Mouse (Mus musculus) midbrain, embryonic 14.5 days (tissue): Measurements from ENCODE around the gene Asb5. TPM values are rescaled to one million over a fixed set of nuclear protein-coding genes. Genes with fewer than 3 reads are reported as not detected.
A peak's percentile ranks its signal among the peaks of the same experiment; 100 is the strongest.
"Not testable (repeated sequence)": the region's sequence is repeated elsewhere in the genome, so short reads cannot be mapped to it uniquely, and the experiment has no call there.

Experiments used
- ATAC-seq: fragments of 200-750 bp; cut with Nextera tagmentation; 2 replicates; pipeline ENCODE4 v1.8.0; 2017; ENCODE audit warnings: moderate number of reproducible peaks, moderate library complexity; ENCODE audit not compliant: low FRiP score, low TSS enrichment
- DNase-seq: peaks from one replicate; pipeline ENCODE4 v3.0.0-alpha.2; 2015
- H3K27ac ChIP-seq: fragments of 300-500 bp; sonication (generic); replicated peaks from 2 replicates; pipeline ENCODE4 v1.5.1; 2014; ENCODE audit warnings: mild to moderate bottlenecking, low read depth, low read length, moderate library complexity
- H3K27me3 ChIP-seq: fragments of 300-500 bp; sonication (generic); 2 replicates; pipeline ENCODE4 v1.6.1; 2014; ENCODE audit warnings: low read length, control low read depth, mixed read lengths; ENCODE audit not compliant: control insufficient read depth, insufficient read depth
- H3K36me3 ChIP-seq: fragments of 300-500 bp; sonication (generic); 2 replicates; pipeline ENCODE4 v1.6.1; 2014; ENCODE audit warnings: low read length, control low read depth; ENCODE audit not compliant: control insufficient read depth, insufficient read depth
- H3K4me1 ChIP-seq: fragments of 300-500 bp; sonication (generic); 2 replicates; pipeline ENCODE4 v1.6.1; 2014; ENCODE audit warnings: mild to moderate bottlenecking, antibody characterized with exemption, low read length, control low read depth; ENCODE audit not compliant: control insufficient read depth, insufficient read depth
- H3K4me2 ChIP-seq: fragments of 300-500 bp; sonication (generic); 2 replicates; pipeline ENCODE4 v1.6.1; 2014; ENCODE audit warnings: mild to moderate bottlenecking, low read length, moderate library complexity
- H3K4me3 ChIP-seq: fragments of 300-500 bp; sonication (generic); replicated peaks from 2 replicates; pipeline ENCODE4 v1.5.1; 2014; ENCODE audit warnings: low read depth, low read length
- H3K9ac ChIP-seq: fragments of 300-500 bp; sonication (generic); replicated peaks from 2 replicates; pipeline ENCODE4 v1.6.1; 2014; ENCODE audit warnings: mild to moderate bottlenecking, low read length, moderate library complexity
- H3K9me3 ChIP-seq: fragments of 300-500 bp; sonication (generic); 2 replicates; pipeline ENCODE4 v1.6.1; 2016; ENCODE audit warnings: low read length, control low read depth, mixed read lengths; ENCODE audit not compliant: control insufficient read depth
- WGBS: fragments of 180-500 bp; shearing (Covaris S2); extraction: QIAGEN DNeasy Blood & Tissue Kit; methylation state at CpG from one replicate; pipeline ENCODE4 v1.1.7; 2014; 5-methylcytosine and 5-hydroxymethylcytosine counted together
- polyA plus RNA-seq: library from polyadenylated mRNA; unstranded; fragments of >200 nt; fragmentation: Nextera tagmentation; extraction: Ambion mirVana; gene quantifications from 2 replicates; pipeline ENCODE4 v1.2.1, GENCODE M21; 2014

Asb5 gene
- polyA plus RNA-seq, 1 experiment from 2014 or later: 5.9 TPM

DNA sequence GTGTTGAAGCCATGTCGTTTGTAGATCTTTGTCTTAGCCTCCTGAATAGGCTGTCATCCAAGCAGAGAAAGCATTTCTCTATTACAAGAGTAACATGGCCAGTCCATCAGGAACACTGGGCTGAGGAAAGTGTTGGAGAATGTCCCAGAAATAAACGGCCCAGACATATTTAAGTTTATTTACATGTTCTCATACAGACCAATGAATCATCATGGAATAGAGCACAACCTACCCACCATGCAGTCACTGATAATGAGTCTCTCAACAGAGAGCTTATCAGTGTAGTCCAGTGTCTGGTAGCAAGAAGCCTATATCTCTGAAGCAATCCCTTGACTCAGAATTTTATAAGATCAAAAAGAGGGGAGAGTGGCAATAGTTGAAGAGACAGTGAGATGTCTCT, 24.3 kb upstream of the Asb5 start:
- H3K9ac ChIP-seq: no peak overlapping the region
- no peaks in the 10 kb centered on the region for H3K9me3 ChIP-seq
- no peaks in the 10 kb centered on the region for H3K4me1 ChIP-seq
- WGBS: 78% methylated on average over 2 of the region's 2 CpGs
- no peak overlapping the region for H3K27ac ChIP-seq
- no peaks in the 10 kb centered on the region for H3K27me3 ChIP-seq
- H3K4me3 ChIP-seq: no peak overlapping the region
- no peaks in the 10 kb centered on the region for H3K36me3 ChIP-seq
- no peak for ATAC-seq
- H3K4me2 ChIP-seq: no peak overlapping the region
- DNase-seq: no peak

DNA sequence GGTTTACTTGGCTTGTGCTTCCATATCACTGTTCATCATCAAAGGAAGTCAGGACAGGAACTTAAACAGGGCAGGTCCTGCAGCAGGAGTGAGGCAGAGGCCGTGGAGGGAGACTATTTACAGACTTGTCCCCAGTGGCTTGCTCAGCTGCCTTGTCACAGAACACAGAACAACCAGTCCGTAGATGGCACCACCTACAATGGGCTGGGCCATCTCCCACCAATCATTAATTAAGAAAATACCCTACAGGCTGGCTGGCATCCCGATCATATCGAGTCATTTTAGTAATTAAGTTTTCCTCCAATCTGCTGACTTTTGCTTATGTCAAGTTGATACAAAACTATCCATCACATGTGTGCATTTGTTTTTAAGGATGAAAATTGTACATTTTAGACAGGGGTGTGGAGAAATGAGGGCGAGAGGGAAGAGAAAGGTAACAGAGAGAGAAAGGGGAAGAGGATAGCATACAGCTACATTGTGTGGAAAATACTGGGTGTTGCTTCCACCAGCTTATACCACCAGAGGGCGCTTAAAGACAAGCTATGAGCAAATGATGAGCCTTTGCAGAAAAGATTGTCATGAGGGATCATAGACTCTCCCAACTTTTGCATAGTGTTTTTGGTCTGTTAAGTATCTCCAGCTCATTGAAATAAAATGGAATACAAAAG, 21.8 kb upstream of the Asb5 start:
- WGBS: 31% methylated on average over 6 of the region's 6 CpGs
- Histone ChIP-seq H3K9ac (no peak overlapping the region), H3K4me1 (no peaks in the 10 kb centered on the region), H3K4me2 (0 out of 2 replicates have a peak overlapping the region, but pooled peaks have one; percentile 5), H3K27me3 (no peaks in the 10 kb centered on the region), H3K36me3 (no peaks in the 10 kb centered on the region), H3K4me3 (no peak overlapping the region), H3K27ac (no peak overlapping the region), H3K9me3 (no peaks in the 10 kb centered on the region)
- DNase-seq (peak; percentile 95), ATAC-seq (peak; percentile 63; the same call in 1 of the 2 replicates)

DNA sequence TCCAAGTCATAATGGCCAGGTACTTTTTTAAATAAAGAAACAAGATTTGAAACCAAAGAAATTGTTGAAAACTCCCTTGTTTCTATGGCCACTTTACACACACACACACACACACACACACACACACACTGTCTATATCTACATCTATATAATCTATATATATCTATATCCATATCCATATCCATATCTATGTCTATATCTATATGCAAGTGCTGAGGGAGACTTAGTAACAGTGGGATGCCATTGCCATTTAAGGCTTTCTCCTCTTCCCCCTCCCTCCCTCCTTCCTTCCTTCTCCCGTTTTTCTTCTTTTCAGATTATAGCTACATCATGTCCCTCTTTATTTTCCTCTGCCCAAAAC, 21.3 kb upstream of the Asb5 start:
- 19% methylated on average over 1 of the region's 1 CpGs for WGBS
- Histone ChIP-seq H3K4me3 (no peak overlapping the region), H3K36me3 (no peaks in the 10 kb centered on the region), H3K4me2 (peak overlapping the region; percentile 62; the same call in 1 of the 2 replicates), H3K4me1 (no peaks in the 10 kb centered on the region), H3K9me3 (no peaks in the 10 kb centered on the region), H3K27ac (no peak overlapping the region), H3K27me3 (no peaks in the 10 kb centered on the region), H3K9ac (no peak overlapping the region)
- no peak for DNase-seq
- no peak for ATAC-seq

DNA sequence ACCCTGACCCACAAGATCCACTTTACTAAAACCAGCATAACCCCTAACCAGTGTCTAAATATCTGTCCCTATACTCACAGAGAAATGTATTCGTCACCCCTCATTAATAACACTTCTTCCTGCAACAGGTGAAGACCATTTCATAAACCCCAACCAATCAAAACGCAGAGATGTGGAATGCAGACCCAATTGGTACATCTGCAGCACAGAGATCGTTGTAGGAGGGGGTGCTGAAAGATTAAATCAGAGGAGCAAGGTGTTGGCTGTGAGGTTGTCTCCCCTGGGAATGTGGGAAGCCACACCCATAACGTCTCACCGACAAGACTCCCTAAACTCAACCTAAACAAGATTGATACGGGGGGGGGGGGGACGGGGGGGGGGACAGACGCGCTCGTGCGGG, 20.6 kb upstream of the Asb5 start:
- Histone ChIP-seq H3K9ac (no peak overlapping the region; the same call in 1 of the 2 replicates), H3K9me3 (no peaks in the 10 kb centered on the region)

DNA sequence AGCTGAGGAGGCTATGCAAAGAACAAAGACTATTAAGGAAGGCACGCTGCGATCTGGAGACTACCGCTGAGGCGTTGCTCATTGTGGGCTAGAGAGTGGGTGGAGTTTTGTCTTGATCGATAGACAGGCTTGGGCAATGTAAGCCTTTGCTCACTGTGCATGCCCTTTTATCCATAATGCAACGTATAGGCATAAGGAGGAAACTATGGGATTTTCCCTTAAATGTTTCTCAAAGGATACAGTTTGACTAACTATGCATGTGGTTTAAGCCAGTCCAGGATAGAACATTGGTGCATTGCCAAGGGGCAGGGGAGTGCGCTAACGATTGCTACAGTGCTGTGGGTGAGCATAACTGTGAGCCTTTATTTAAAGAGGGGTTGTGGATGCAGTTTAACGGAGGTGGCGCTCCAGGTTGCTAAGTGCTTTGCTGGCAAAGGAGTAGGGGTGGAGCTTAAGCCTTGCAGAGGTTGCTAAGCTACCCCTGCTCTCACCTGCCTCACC, 20.1 kb upstream of the Asb5 start:
- peak overlapping the region; percentile 45; the same call in 1 of the 2 replicates for H3K9ac ChIP-seq
- peak; percentile 82 for DNase-seq
- peak overlapping the region; percentile 70 for H3K27ac ChIP-seq
- H3K4me1 ChIP-seq: no peaks in the 10 kb centered on the region
- H3K4me3 ChIP-seq: peak overlapping the region; percentile 35
- H3K36me3 ChIP-seq: no peaks in the 10 kb centered on the region
- 3% methylated on average over 10 of the region's 10 CpGs for WGBS
- no peaks in the 10 kb centered on the region for H3K27me3 ChIP-seq
- H3K4me2 ChIP-seq: peak overlapping the region; percentile 62
- peak; percentile 79 for ATAC-seq
- no peaks in the 10 kb centered on the region for H3K9me3 ChIP-seq

More for the DNA sequence above, 20.6 kb upstream of the Asb5 start:
- no peaks in the 10 kb centered on the region for H3K36me3 ChIP-seq
- H3K4me3 ChIP-seq: peak overlapping the region; percentile 35
- no peaks in the 10 kb centered on the region for H3K27me3 ChIP-seq
- no peaks in the 10 kb centered on the region for H3K4me1 ChIP-seq
- H3K27ac ChIP-seq: 0 out of 2 replicates have a peak overlapping the region, but pooled peaks have one; percentile 32
- DNase-seq (peak; percentile 75), ATAC-seq (peak; percentile 62)
- WGBS: 5% methylated on average over 10 of the region's 11 CpGs
- peak overlapping the region; percentile 62 for H3K4me2 ChIP-seq

DNA sequence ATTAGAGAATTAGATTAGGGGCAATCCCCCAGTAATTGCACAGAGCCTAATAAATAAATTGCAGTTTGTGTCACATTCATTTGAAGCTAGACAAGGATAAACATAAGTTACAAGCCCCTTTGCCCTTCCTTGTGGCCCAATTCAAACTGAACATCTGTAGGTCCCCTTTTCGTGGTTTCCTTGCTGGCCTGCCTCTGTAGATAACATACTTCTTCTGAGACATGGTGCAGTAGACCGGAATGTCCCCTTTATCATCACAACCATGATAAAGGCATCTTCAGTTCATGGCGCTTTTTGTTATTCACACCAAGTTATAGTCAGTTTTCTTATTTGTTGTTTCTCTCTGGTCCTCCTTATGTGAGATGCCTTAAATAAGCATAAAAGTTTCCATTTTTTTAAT, 17.6 kb upstream of the Asb5 start:
- 95% methylated on average over 3 of the region's 3 CpGs for WGBS
- Histone ChIP-seq H3K36me3 (no peaks in the 10 kb centered on the region), H3K9me3 (no peaks in the 10 kb centered on the region), H3K4me2 (no peak overlapping the region), H3K4me3 (no peak overlapping the region), H3K27me3 (no peaks in the 10 kb centered on the region), H3K27ac (no peak overlapping the region), H3K9ac (no peak overlapping the region), H3K4me1 (no peaks in the 10 kb centered on the region)
- DNase-seq (no peak), ATAC-seq (no peak)

DNA sequence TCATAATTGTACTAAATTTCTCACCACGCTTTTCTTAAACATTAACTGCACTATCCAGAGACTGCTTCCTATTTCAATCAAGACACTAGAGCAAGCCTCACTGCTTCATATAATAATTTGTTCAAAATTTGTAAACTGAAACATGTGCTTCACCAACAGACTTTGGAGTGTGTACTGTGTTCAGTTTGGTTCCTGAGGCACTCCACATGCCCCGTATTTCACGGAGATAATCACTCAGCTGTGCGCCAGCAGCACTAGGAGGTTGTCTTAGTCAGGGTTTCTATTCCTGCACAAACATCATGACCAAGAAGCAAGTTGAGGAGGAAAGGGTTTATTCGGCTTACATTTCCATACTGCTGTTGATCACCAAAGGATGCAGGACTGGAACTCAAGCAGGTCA, 17.2 kb upstream of the Asb5 start:
- not testable (repeated sequence) for H3K27ac ChIP-seq, H3K9me3 ChIP-seq, DNase-seq, H3K36me3 ChIP-seq, H3K4me3 ChIP-seq, H3K4me2 ChIP-seq, H3K27me3 ChIP-seq, H3K9ac ChIP-seq, H3K4me1 ChIP-seq, ATAC-seq
- WGBS: 90% methylated on average over 5 of the region's 5 CpGs

DNA sequence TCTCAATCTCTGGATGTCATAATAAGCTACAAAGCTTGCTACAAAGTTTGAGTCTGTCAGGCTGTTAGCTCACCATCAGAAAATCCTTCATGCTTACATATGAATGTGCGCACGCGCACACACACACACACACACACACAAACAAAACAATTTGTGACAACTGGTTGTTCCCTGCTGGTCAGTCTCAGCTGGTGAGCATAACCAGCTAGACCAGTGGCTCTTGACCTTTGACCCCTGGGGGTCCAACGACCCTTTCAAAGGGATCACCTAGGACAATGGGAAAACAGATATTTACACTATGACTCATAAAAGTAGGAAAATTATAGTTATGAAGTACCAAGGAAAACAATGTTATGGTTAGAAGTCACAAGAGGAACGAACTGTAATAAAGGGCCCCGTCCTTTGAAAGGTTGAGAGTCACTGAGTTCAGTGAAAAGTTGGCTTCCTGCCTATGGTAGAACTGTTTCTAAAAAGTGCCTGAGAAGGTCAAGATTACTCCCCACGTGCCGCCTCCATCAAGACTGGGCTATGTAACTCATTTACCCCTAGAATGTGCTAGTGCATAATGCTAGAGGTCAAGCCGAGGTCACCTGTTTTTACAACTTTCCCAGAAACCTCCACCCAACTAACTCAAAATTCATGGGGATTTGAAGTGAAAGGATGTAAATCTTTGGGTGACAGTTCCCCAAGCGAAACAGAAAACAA, 10.5 kb upstream of the Asb5 start:
- peaks cover 19% of the 10 kb centered on the region for H3K36me3 ChIP-seq
- no peaks in the 10 kb centered on the region for H3K9me3 ChIP-seq
- no peak overlapping the region for H3K4me2 ChIP-seq
- 86% methylated on average over 10 of the region's 10 CpGs for WGBS
- DNase-seq (no peak), ATAC-seq (no peak)
- H3K9ac ChIP-seq: no peak overlapping the region
- H3K27me3 ChIP-seq: no peaks in the 10 kb centered on the region
- no peaks in the 10 kb centered on the region for H3K4me1 ChIP-seq
- no peak overlapping the region for H3K27ac ChIP-seq
- no peak overlapping the region for H3K4me3 ChIP-seq

DNA sequence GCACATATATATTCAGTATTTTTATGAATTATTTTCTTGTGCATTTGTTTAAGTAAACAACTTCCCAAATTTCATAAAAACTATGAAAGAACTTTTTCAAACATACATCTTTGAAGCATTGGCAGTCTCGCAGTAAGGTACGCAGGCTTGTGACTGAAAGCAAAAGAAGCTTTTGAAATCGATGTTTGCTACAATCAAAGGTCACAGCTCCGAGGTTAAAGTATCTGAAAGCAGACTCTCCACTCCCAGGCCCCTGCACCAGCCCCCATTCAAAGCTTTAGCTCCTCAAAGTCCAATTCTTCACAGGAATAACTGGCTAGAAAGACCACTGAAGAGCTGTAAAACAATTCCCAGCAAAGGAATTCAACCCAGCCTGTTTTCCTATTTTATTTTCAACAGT, 8.9 kb upstream of the Asb5 start:
- WGBS: 71% methylated on average over 4 of the region's 4 CpGs

More for the DNA sequence above, 8.9 kb upstream of the Asb5 start:
- no peaks in the 10 kb centered on the region for H3K27me3 ChIP-seq
- no peak overlapping the region for H3K4me2 ChIP-seq
- no peaks in the 10 kb centered on the region for H3K4me1 ChIP-seq
- DNase-seq (no peak), ATAC-seq (no peak)
- no peak overlapping the region for H3K27ac ChIP-seq
- H3K9ac ChIP-seq: no peak overlapping the region
- no peaks in the 10 kb centered on the region for H3K9me3 ChIP-seq
- H3K36me3 ChIP-seq: peaks cover 20% of the 10 kb centered on the region
- no peak overlapping the region for H3K4me3 ChIP-seq
